Comparison of ENCODE assay signal across 19 mouse cellular contexts in genomic region chr5:21677939-21678338, GRCm38 (mm10). TPM values are rescaled to one million over a fixed set of nuclear protein-coding genes. Genes with fewer than 3 reads are reported as not detected.
A peak's percentile ranks its signal among the peaks of the same experiment; 100 is the strongest.
DNase-seq lines count a peak whose midpoint lies in the region; ATAC-seq lines count a peak whose summit lies in the region.
"Had no signal": no experiment of that assay in that cellular context is flagged by ENCODE, and none has a peak within 500 bp of the region (broad histone marks: within the 10 kb centered on the region; RNA-seq: fewer than 3 reads in every experiment).

No protein-coding gene starts in this region.

- DNase-seq in adrenal gland, postnatal 10 days: peak; percentile 38
- no peak for DNase-seq in adrenal gland, adult 18-20 months (ENCODE audit: low spot score in 2 of 2)
- DNase-seq in kidney, postnatal 4 days: peak; percentile 22 to 47
- no peak for DNase-seq in kidney, postnatal 36 days
- DNase-seq in 3T3-L1 (ENCODE audit: low read depth, low spot score): peak; percentile 33
- peak; percentile 43 for DNase-seq in WW6 (ENCODE audit: low read depth, low spot score)
- DNase-seq in gastrocnemius, postnatal 10 days: no peak
- DNase-seq: cerebellum, adult 18-20 months; gastrocnemius, postnatal 36 days; kidney, adult 9 months; kidney, postnatal 25 days; left cerebral cortex, postnatal 4 days; liver; midbrain, embryonic 14.5 days; spleen, adult 18-20 months had no signal

- ATAC-seq in megakaryocyte-erythroid progenitor cell, adult 5-6 weeks (replicated peaks; ENCODE audit: low FRiP score, low TSS enrichment, poor library complexity, severe bottlenecking): no peak
- ATAC-seq: inflammation-experienced regulatory T-cells, adult 6 months; lung, postnatal 0 days had no signal

RNA-seq across cellular contexts. Expression of gene Napepld, which starts 23.3 kb away (rescaled TPM):
- total RNA-seq in adrenal gland, postnatal 10 days (2021): 10 to 100 TPM; 10.8 to 17.4 TPM
- 10 to 100 TPM in 1 of 2 experiments, 1 to 10 TPM in 1; 9.8 to 26.2 TPM for total RNA-seq in adrenal gland, adult 18-20 months (2021)
- 1 to 10 TPM; 6.3 to 6.5 TPM for total RNA-seq in gastrocnemius, postnatal 10 days (2021)
- 2.3 and 3.7 TPM in 2 replicates for total RNA-seq in megakaryocyte-erythroid progenitor cell, adult 5-6 weeks (2014; fragmentation: Nextera tagmentation)
- 1.4 and 3.0 TPM in 2 replicates for total RNA-seq in megakaryocyte-erythroid progenitor cell, adult 5-6 weeks (2017)

RNA-seq across cellular contexts. Expression of gene Armc10, which starts 32.3 kb away (rescaled TPM):
- total RNA-seq in adrenal gland, postnatal 10 days (2021): 10 to 100 TPM; 17.7 to 22.4 TPM
- 10 to 100 TPM; 11.8 to 17.0 TPM for total RNA-seq in adrenal gland, adult 18-20 months (2021)
- total RNA-seq in gastrocnemius, postnatal 10 days (2021): 10 to 100 TPM in 1 of 2 experiments, 1 to 10 TPM in 1; 7.1 to 10.8 TPM
- 22.5 and 43.9 TPM in 2 replicates for total RNA-seq in megakaryocyte-erythroid progenitor cell, adult 5-6 weeks (2014; fragmentation: Nextera tagmentation)
- total RNA-seq in megakaryocyte-erythroid progenitor cell, adult 5-6 weeks (2017): 49.9 and 69.3 TPM in 2 replicates

RNA-seq across cellular contexts. Expression of gene Fbxl13, which starts 32.5 kb away (rescaled TPM):
- under 1 TPM; 0.12 to 0.21 TPM for total RNA-seq in adrenal gland, postnatal 10 days (2021)
- total RNA-seq in adrenal gland, adult 18-20 months (2021): under 1 TPM in 1 of 2 experiments, not detected in 1; 0.20 TPM
- total RNA-seq in gastrocnemius, postnatal 10 days (2021): under 1 TPM; 0.19 to 0.36 TPM
- total RNA-seq in megakaryocyte-erythroid progenitor cell, adult 5-6 weeks (2014; fragmentation: Nextera tagmentation): 1.8 and 7.1 TPM in 2 replicates
- total RNA-seq in megakaryocyte-erythroid progenitor cell, adult 5-6 weeks (2017): 2.3 and 3.3 TPM in 2 replicates
- total RNA-seq: megakaryocyte, adult 5-6 weeks had no signal

RNA-seq across cellular contexts. Expression of gene Pmpcb, which starts 59.0 kb away (rescaled TPM):
- total RNA-seq in adrenal gland, postnatal 10 days (2021): 100 to 1,000 TPM; 235 to 244 TPM
- total RNA-seq in adrenal gland, adult 18-20 months (2021): 100 to 1,000 TPM; 262 to 276 TPM
- total RNA-seq in gastrocnemius, postnatal 10 days (2021): 100 to 1,000 TPM; 131 to 143 TPM
- 106 and 173 TPM in 2 replicates for total RNA-seq in megakaryocyte-erythroid progenitor cell, adult 5-6 weeks (2014; fragmentation: Nextera tagmentation)
- total RNA-seq in megakaryocyte-erythroid progenitor cell, adult 5-6 weeks (2017): 115 and 144 TPM in 2 replicates

Comparison
In these comparisons a context has a peak if more than half of its experiments do, and no peak if none do; other contexts are left out.
1. DNase-seq: peak in adrenal gland, postnatal 10 days (single experiment), kidney, postnatal 4 days (2 of 2), 3T3-L1 (single experiment) and WW6 (single experiment); none in adrenal gland, adult 18-20 months (0 of 2), kidney, postnatal 36 days (0 of 2) and gastrocnemius, postnatal 10 days (single experiment).